Mouse (Mus musculus): ENCODE measurements around the gene Cd33.
A peak's percentile ranks its signal among the peaks of the same experiment; 100 is the strongest.

Gene Cd33

DNA sequence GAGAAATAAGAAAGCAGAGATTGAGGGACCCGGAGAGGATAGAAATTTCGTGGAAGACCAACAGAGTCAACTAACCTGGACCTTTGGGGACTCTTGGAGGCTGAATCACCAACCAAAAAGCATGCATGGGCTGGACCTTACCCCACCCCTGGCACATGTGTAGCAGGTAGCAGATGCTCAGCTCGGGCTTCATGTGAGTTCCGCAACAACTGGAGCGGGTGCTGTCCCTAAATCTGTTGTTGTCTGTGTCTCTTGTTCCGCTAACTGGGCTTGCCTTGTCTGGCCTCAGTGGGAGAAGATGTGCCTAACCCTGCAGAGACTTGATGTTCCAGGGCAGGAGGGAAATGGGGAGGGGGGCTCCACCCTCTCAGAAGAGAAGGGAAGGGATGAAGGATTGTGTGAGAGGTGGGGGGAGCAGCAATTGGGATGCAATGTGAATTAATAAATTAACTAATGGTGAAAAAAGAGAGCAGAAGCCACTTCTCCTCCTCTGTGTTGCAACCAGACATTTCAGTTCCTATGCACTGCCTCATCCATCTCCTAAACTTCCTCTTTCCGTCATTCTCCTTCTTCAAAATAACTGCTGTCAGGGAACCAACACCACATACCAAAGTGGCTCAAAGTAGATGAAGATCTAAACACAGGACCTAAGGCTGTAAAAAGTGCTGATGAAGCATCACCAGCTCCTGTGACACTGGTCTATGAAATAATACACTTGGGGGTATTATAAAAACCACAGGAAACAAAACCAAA is at the start of gene Cd33:
Gene Cd33, minus strand, starts transcription at position 204 of the 753 bp plus-strand sequence.
- no peak for DNase-seq (ENCODE audit: low spot score in 2 of 2)

DNA sequence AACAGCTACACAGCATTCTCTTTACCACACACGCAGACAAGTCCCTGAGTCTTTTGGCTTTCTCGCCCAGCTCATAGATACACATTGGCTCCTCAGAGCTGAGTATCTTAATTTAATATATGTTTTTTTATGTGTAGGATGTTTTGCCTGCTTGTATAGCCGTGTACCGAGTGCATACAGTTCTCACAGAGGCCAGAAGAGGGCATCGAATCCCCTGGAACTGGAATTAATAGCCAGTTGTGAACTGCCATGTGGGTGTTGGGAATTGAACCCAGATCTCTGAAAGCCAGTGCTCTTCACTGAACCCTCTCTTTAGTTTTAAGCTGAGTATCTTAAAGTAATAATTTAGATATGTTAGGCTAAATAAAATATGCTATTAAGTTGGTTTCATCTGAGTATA is 40.6 kb upstream of the Cd33 start:
- DNase-seq (ENCODE audit: low spot score in 2 of 2), result no peak

DNA sequence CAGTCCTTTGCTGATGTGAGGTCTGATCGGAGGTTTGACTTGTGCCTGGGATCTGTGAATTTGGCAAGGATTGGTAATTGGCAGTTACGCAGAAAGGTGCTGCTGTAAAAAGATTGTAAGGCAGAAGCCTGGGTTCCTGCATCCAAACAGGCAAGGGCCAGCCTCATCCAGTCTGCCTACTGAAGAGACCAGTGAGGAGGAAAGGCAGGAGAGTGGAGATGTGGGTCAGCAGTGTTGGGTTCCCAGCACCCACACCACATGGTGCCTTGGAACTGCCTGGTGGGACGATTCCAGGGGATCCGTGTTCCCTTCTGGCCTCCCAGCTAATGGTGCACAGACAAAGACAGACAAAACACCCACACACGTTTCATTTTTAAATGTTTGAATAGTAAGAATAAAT is 36.3 kb upstream of the Cd33 start:
- peak; percentile 9 to 33 for DNase-seq (ENCODE audit: low spot score in 2 of 2)

DNA sequence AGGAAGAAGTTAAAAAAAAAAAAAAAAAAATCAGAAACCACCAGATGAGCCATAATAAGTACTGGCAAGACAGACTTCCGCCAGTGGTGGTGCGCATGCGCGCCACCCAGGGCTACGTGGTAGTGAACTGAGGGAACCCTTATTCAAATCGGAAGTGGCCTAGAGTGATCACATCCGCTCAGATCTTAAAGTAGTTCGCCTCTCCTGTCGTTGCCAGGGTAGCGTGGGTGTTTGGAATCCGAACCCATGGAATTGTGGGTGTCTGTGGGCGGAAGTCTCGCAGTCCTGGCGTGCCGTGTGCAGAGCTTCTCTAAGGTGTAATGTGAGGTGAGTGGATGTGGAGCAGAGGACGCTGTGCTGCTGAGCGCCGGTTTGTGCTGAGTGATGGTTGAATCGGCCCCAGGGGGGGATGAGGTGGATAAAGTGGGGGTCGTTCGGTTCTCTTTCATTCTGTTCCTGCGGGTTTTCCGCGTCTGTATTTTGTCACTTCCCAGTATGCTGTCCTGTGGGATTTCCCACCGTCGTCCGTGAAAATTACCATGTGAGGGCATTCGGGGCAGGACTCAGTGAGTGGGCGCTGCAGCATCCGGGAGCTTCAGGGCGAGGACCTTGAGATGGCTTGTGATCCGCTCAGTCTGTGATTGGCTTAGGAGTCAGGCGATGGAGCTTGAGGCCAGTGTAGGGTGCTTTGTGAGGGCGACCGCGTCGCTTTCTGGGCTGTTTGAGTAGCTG is 35.4 kb upstream of the Cd33 start, which contains the start of gene Zfp719:
Gene Zfp719, plus strand, starts transcription at position 171 of the 732 bp plus-strand sequence.
- DNase-seq (ENCODE audit: low spot score in 2 of 2), result peak; percentile 89 to 94

DNA sequence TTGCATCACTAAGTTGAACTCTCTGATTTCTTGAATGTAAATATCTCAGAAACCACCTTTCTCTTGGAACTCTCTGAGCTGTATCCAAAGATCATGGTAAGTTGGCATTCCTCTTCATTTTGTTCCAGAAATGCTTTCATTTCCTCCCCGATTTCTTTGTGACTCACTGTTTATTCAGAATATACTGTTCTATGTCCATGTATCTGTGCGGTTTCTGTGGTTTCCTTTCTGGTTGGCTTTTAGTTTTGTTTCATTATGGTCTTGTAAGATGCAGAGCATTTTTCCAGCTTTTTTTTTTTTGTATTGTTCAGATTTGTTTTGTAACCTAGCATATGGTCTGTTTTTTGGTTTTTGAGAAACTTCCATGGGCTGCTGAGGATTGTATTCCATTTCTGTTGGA is 27.0 kb upstream of the Cd33 start:
- DNase-seq (ENCODE audit: low spot score in 2 of 2), result no peak

DNA sequence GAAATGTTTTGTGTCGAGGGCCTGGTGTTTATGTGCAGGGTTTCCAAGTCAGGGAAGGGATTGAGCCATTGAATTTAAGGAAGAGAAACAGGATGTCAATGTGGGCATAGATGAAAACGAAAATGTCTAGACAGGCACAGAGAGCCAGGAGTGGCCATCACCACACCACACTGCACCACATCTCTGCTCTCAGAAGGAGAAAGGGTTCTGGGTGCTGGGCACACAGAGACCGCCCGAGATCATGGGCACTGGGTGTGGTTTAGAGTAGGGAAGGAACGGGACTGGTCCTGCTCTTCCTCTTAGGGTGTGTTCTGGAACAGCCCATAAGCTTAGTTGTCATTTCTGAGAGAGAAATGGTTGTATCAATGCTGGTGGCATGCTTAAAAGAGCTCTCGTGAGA is 19.1 kb upstream of the Cd33 start:
- no peak for DNase-seq (ENCODE audit: low spot score in 2 of 2)

DNA sequence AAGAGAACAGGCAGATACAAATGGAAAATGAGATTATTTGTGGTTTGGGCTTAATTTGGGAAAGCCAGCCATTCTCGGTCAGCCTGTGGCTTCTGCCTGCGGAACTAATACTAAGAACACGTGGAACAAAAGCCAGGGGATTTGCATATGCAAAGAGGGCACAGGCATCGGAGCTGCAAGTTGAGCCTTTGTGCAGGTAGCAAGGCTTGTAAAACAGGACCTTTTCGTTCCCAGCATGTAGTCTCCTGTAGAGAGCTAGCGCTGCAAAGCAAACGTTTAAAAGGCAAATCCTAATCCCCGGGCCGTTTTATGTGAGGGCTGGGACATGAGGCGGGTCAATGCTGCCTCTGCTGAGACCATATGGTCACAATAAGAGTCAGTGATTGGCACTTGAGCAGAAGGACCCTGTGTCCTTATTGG is 18.4 kb upstream of the Cd33 start:
- DNase-seq (ENCODE audit: low spot score in 2 of 2), result no peak

DNA sequence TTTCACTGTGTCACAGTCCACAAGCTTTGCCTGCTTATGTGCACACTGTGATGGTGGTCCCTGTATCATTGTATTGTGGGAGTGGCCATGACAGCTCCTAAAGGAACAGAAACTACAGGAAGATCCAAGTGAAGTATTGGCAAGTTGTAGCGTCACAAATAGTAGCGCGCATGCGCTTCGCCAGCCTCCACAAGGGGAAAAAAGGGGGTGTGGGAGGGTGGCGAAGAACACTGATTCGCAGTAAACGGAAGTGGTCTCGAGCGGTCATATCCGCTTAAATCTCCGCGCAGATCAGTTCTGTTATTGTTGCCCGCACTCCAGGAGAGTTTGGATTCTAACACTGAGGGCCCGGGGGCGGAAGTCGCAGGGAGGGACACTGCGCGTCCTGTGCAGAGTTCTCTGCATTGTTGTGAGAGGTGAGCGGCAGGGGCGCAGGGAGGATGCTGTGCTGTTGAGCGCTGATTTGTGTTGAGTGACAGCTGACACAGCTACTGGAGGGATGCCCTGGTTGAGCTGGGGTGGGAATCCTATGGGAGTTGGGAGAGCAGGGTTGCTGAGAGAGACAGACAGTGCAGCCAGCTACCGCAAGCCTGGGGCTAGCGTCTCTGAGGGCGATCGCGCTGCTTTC is 17.9 kb upstream of the Cd33 start, which contains the start of gene Zfp658:
Gene Zfp658, plus strand, starts transcription at position 251 of the 628 bp plus-strand sequence.
- DNase-seq (ENCODE audit: low spot score in 2 of 2), result peak; percentile 83 to 85

DNA sequence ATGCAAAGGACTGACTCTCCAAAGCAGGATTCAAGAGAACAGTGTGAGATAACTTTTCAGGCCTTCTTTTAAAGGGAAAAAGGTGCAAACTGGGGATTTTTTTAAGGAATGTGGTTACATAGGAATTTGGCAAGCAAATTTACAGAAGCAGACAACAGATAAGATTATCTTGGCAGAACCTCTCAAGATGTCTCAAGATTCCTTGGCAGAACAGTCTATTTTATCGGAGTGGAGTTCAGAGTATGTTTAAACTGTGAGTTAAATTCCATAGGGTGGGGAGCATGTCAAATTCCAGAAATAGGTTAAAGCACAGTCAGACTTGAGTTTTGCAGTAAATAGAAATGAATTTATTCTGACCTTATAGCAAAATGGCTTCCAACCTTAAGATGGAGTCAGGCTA is 12.7 kb upstream of the Cd33 start:
- DNase-seq (ENCODE audit: low spot score in 2 of 2), result no peak

DNA sequence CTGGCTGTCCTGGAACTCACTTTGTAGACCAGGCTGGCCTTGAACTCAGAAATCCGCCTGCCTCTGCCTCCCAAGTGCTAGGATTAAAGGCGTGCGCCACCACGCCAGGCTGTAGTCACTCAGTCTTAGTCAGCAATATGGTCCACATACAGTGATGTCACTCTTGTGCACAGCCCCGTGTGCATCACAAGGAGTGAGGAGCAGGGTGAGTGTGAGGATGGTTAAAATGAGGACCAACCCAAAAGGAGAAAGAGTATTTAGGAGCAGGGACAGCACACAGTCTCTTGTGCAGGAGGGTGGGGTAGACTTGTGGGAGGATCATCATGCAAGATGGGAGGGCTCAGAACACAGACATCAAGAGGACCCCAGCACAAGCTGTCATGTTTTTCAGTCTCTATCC is 11.1 kb upstream of the Cd33 start:
- DNase-seq (ENCODE audit: low spot score in 2 of 2), result no peak

DNA sequence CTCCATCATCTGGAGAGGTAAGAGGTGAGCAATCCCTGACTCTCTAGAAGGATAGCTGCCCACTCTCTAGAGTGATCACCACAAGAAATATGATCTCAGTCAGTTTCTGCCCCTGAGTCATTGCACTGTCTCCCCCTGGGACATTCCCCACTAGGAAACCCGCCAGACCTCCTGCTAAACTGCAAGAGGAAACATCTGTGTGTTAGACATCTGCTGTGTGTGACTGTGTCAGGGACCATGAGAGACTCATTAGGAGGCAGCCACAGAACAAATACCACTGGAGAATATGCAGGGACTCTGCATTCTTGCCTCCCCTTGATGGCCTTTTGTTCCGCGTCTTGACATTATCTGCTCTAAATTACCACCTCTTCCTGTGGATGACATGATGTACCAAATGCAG is 10.3 kb upstream of the Cd33 start:
- DNase-seq (ENCODE audit: low spot score in 2 of 2), result no peak

DNA sequence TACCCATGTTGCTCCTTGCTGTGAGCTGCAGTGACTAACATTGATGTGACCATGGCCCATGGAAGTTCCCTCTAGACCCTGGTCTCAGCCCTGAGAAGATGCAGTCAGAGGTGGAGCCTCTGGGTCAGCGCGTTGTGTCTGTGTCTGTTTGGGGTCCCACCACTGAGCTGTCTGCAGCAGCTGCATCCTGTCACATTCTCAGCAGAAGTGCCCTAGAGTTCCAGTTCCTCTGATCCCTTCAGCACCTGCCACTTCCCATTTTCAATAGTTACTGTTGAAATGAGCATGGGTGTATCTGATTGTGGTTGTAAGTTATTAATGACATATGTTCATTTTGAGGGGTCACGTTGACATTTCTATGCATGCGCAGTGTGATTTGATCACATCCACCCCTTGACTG is 8.9 kb upstream of the Cd33 start:
- no peak for DNase-seq (ENCODE audit: low spot score in 2 of 2)

DNA sequence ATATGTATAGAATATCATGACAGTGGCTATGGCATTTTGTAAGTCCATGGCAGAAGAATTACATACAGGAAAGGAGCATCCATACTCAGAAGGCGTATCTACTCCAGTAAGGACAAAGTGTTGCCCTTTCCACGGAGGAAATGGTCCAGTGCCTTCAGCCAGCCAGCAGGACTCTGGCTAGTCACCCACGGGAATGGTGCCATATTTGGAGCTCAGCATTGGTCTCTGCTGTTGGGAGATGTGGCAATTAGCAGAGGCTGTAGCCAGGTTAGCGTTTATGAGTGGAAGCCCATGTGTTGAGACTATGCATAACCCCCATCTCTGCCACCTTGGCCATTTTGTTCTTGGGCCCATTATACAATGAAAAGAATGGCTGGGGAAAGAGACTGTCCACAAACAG is 4.0 kb upstream of the Cd33 start:
- DNase-seq (ENCODE audit: low spot score in 2 of 2), result no peak

DNA sequence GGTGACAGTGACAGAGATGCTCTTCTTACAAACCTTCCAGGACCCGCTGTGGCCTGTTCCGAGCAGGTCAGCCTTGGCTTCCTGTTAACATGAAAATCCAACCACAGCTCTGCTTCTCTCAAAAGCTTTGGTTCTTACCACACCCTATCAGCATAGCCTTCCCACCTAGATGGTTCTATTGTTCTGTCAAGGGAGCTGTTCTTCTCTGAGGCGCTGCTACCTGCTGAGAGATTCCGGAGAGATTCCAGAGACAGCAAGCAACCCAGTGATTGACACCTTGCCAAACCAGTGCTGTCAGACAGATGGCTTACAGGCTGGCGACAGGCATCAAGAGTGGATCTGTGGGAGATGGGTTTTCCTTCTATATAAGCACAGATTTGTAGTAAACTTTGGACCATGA is 3.4 kb upstream of the Cd33 start:
- DNase-seq (ENCODE audit: low spot score in 2 of 2), result no peak

DNA sequence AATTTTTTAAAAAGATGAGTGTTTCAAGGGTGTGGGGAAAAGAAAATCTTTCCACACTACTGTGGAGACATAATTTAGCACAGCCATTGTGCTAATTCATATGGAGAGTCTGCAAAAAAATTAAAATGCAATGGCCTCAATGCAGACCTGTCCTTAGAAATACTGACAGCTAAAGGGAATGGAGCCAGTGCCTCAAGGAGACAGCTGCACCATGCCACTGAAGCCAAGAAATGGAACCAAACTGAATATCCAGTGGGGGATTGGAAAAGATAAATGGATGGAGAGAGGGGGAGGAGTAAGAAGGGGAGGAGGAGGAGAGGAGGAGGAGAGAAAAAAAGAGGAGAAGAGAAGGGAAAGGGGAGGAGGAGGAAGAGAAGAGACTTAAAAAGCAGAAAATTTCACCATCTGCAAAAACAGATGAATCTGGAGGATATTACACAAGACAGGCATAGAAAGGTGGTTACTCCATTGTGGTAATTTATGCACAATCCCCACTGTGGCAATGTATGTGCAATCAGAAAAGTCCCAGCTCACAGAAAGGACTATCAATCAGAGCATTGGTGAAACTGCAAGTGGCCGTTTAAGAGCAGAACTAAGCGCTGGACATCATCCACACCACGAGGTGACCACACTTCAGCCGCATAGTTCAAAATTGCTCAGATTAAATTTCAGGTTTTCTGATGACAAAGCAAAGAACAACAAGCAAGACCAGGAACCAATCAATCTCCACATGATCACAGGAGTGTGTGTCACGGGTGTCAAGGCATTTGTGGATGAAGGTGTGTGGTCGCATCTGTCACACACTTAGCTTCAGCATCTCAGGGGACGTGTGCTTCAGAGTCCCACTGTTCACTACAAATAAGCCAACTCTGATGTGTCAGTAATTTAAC is 1.7 kb upstream of the Cd33 start:
- no peak for DNase-seq (ENCODE audit: low spot score in 2 of 2)

DNA sequence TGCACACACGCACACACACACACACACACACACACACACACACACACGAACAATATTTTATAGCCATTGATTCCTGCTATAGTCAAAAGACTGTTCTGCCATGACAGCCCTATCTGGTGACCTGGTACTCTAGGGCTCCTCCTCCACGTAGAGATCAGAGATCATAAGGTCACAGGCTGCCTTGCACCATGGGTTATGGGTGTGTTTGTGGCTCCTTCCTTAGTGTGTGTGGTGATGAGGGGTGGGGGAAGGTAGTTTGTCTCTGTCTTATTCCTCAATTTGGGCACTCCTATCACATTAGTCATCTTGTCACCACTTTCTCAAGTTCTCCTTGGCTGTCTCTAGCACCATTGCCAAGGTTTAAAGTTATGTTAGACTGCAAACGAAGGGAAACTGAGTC is 5.7 kb downstream of the Cd33 start:
- no peak for DNase-seq (ENCODE audit: low spot score in 2 of 2)

DNA sequence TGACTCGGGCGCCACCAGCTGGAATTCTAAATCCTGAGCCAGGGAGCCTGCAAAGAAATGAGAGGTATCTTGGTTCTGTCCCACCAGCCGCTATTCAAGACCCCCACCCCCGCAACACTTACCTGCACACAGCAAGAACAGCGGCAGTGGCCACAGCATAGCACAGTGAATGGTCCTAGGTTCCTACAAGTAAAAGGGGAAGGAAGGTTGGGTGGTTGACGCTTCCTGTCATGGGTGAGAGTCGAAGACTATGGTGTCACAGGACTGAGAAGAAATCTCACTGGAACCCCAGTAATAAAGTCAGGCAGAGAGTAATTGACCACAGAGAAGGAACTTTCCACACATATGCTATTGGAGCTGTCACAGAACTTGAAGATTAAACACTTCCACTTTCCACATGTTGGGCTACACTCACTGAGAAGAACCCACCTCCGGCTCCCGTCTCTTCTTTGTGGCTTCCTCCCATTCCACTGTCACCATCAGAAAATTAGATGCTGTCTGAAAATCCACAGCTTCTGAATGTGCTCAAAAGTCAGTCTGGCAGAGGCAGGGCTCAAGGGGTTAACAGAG is 11.2 kb downstream of the Cd33 start:
- no peak for DNase-seq (ENCODE audit: low spot score in 2 of 2)

DNA sequence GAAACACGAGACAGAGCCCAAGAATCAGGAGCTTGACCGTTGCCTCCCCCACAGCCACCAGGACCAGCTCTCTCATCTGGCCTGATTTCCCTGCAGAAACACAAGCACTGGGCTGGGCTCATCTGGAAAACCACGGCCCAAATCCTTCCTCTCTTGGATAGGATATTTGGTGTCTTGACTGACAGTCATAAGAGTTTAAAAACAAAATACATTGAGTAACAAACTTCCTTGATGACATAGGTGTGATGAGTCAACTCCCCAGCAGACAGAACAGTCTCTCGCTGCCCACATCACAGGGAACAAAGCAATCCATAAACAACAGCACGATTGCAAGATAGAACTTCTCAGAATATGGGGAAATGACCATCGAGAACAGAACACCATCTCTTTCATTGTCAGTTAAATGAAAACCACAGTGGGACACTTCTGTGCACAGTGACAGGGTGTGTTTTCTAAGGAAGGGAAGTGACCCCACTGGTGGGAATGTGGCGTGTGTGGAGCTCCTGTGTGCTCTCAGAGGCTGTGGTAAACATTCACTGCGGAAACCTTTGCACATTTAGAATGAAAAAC is 13.9 kb downstream of the Cd33 start:
- DNase-seq (ENCODE audit: low spot score in 2 of 2), result no peak

DNA sequence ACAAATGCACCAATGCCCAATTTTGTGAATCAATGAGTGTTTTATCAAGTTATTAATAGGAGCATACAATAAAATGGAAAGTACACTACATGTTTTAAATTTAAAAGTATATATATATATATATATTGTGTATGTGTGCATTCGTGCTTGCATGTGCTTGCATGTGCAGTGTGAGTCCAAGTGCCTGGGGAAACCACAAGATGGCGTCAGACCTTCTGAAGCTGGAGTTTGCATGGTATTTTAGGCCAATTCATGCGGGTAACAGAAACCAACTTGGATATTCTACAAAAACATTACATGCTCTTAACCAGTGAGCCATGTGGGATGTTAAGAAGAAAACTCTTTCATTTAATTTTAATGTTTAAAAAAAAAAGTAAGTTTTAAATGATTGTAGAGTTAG is 18.9 kb downstream of the Cd33 start:
- DNase-seq (ENCODE audit: low spot score in 2 of 2), result no peak

DNA sequence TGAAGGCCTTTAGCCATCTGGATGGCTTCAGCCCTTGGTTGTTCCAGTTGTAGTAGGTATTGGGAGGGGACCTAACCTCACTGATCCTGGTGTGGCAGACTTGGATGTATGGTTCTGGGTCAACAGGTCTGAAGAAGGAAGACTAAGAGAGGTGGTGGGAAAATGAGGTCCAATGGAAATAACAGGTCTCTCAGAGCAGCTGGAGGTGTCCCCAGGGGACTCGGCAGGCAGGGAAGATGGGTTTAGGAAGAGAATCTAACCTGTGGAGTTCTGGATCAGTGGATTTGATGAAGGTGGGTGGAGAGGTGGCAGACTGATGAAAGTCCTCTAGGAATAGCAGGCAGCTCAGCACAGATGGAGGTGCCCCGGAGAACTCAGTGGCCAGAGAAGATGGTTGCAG is 21.5 kb downstream of the Cd33 start:
- DNase-seq (ENCODE audit: low spot score in 2 of 2), result no peak

DNA sequence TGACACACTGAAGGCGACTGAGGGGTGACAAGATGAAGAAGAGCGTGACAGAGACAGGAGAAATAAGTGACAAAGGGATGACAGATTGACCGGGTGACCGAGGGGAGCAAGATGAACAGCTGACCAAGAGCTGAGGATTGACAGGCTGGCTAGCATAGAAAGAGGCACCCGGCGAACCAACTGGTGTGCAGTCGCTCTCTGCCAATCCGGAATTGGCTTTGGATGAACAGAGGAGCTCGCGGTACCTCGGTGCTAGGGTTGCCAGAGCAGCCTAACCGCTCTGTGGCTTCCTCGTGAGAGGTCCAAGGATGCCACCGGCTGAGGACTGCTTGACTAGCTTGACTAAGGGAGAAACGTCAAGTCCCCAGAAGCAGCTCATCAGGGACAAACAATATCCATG is 25.9 kb downstream of the Cd33 start:
- no peak for DNase-seq (ENCODE audit: low spot score in 2 of 2)
